Mouse (Mus musculus) forebrain, postnatal 0 days (tissue): Measurements from ENCODE around the gene Sprn. TPM values are rescaled to one million over a fixed set of nuclear protein-coding genes. Genes with fewer than 3 reads are reported as not detected.
"Not testable (repeated sequence)": the region's sequence is repeated elsewhere in the genome, so short reads cannot be mapped to it uniquely, and the experiment has no call there.

Experiments used
- ATAC-seq: fragments of 200-750 bp; cut with Nextera tagmentation; 2 replicates; pipeline ENCODE4 v1.8.0; 2017; ENCODE audit warnings: mild to moderate bottlenecking, moderate library complexity
- DNase-seq: peaks from one replicate; pipeline ENCODE4 v3.0.0-alpha.2; 2015
- H3K27ac ChIP-seq: fragments of 300-500 bp; sonication (generic); 2 replicates; pipeline ENCODE4 v1.5.1; 2014; ENCODE audit warnings: low read depth, mild to moderate bottlenecking, antibody characterized with exemption, low read length, moderate library complexity, mixed read lengths
- H3K27me3 ChIP-seq: fragments of 300-500 bp; sonication (generic); 2 replicates; pipeline ENCODE4 v1.6.1; 2014; ENCODE audit warnings: mild to moderate bottlenecking, low read length, mixed read lengths; ENCODE audit not compliant: insufficient read depth
- H3K36me3 ChIP-seq: fragments of 300-500 bp; sonication (generic); 2 replicates; pipeline ENCODE4 v1.6.1; 2014; ENCODE audit warnings: mild to moderate bottlenecking, moderate library complexity; ENCODE audit not compliant: insufficient read depth
- H3K4me1 ChIP-seq: fragments of 300-500 bp; sonication (generic); 2 replicates; pipeline ENCODE4 v1.6.1; 2014; ENCODE audit warnings: antibody characterized with exemption; ENCODE audit not compliant: insufficient read depth
- H3K4me2 ChIP-seq: fragments of 300-500 bp; sonication (generic); 2 replicates; pipeline ENCODE4 v1.6.1; 2014; ENCODE audit warnings: low read depth, mild to moderate bottlenecking, moderate library complexity
- H3K4me3 ChIP-seq: fragments of 300-500 bp; sonication (generic); 2 replicates; pipeline ENCODE4 v1.5.1; 2014; ENCODE audit warnings: low read depth, low read length, mixed read lengths
- H3K9ac ChIP-seq: fragments of 300-500 bp; sonication (generic); 2 replicates; pipeline ENCODE4 v1.6.1; 2014; ENCODE audit warnings: mild to moderate bottlenecking
- H3K9me3 ChIP-seq: fragments of 300-500 bp; sonication (generic); 2 replicates; pipeline ENCODE4 v1.6.1; 2016; ENCODE audit warnings: low read length
- CTCF ChIP-seq: sonication (generic); IDR thresholded peaks from 2 replicates; pipeline ENCODE4 v1.5.1; 2016; ENCODE audit warnings: antibody characterized with exemption, control low read depth, low read depth
- WGBS: fragments of 180-500 bp; shearing (Covaris S2); extraction: QIAGEN DNeasy Blood & Tissue Kit; methylation state at CpG from one replicate; pipeline ENCODE4 v1.1.7; 2014; 5-methylcytosine and 5-hydroxymethylcytosine counted together
- polyA plus RNA-seq: library from polyadenylated mRNA; unstranded; fragments of >200 nt; fragmentation: Nextera tagmentation; extraction: Ambion mirVana; gene quantifications from 2 replicates; pipeline ENCODE4 v1.2.1, GENCODE M21; 2015
- total RNA-seq: library from RNA; depleted of rRNA; stranded (reverse); fragments of >200 nt; gene quantifications from 2 replicates; pipeline ENCODE4 v1.2.3, GENCODE M21; 2014

Gene Sprn
- total and polyA plus RNA-seq, 2 experiments from 2014 or later = 43.5 to 74.4 TPM

- peak overlapping the region; percentile 54 for H3K4me3 ChIP-seq
- peak overlapping the region; percentile 83 for H3K27ac ChIP-seq
- ATAC-seq = peak; percentile 19
- H3K4me2 ChIP-seq = peak overlapping the region; percentile 73
- H3K4me1 ChIP-seq = peaks cover 13% of the 10 kb centered on the region
- H3K36me3 ChIP-seq = peaks cover 4% of the 10 kb centered on the region; the same call in 1 of the 2 replicates
- DNase-seq = no peak
- H3K9me3 ChIP-seq = no peaks in the 10 kb centered on the region
- H3K9ac ChIP-seq = peak overlapping the region; percentile 83
- TF ChIP-seq CTCF = no peak
- WGBS = 6% methylated on average over 28 of the region's 28 CpGs
- H3K27me3 ChIP-seq = no peaks in the 10 kb centered on the region
These were observed 1.3 kb downstream of the Sprn start for GRCm38 (mm10) chr7:140153383-140153782.

GRCm38 (mm10) chr7:140144550-140144949 lies 10.1 kb downstream of the Sprn start:
- no peak for TF ChIP-seq CTCF
- ATAC-seq (no peak), DNase-seq (no peak)
- no peak overlapping the region for H3K4me3 ChIP-seq
- H3K36me3 ChIP-seq = peaks cover 6% of the 10 kb centered on the region; the same call in 1 of the 2 replicates
- H3K4me2 ChIP-seq = no peak overlapping the region
- no peaks in the 10 kb centered on the region for H3K27me3 ChIP-seq
- no peak overlapping the region for H3K9ac ChIP-seq
- no peaks in the 10 kb centered on the region for H3K9me3 ChIP-seq
- H3K4me1 ChIP-seq = no peaks in the 10 kb centered on the region
- 87% methylated on average over 4 of the region's 4 CpGs for WGBS
- no peak overlapping the region for H3K27ac ChIP-seq

GRCm38 (mm10) chr7:140141350-140141749 lies 13.3 kb downstream of the Sprn start:
- H3K4me1 ChIP-seq = peaks cover 4% of the 10 kb centered on the region; the same call in 1 of the 2 replicates
- peak; percentile 67 for TF ChIP-seq CTCF
- H3K9me3 ChIP-seq = no peaks in the 10 kb centered on the region
- H3K27me3 ChIP-seq = no peaks in the 10 kb centered on the region
- H3K27ac ChIP-seq = no peak overlapping the region
- WGBS = 6% methylated on average over 14 of the region's 14 CpGs
- ATAC-seq = no peak
- no peaks in the 10 kb centered on the region for H3K36me3 ChIP-seq
- H3K4me2 ChIP-seq = no peak overlapping the region
- H3K4me3 ChIP-seq = no peak overlapping the region
- no peak overlapping the region for H3K9ac ChIP-seq
- DNase-seq = peak; percentile 50

- DNase-seq = no peak
- Histone ChIP-seq H3K4me2 (peak overlapping the region; percentile 79), H3K9ac (peak overlapping the region; percentile 81), H3K27ac (peak overlapping the region; percentile 89), H3K4me3 (peak overlapping the region; percentile 70), H3K27me3 (no peaks in the 10 kb centered on the region), H3K9me3 (no peaks in the 10 kb centered on the region), H3K4me1 (peaks cover 4% of the 10 kb centered on the region; the same call in 1 of the 2 replicates), H3K36me3 (no peaks in the 10 kb centered on the region)
- 3% methylated on average over 8 of the region's 8 CpGs for WGBS
- no peak for TF ChIP-seq CTCF
- ATAC-seq = no peak
These were observed 16.7 kb downstream of the Sprn start for GRCm38 (mm10) chr7:140138021-140138310.

GRCm38 (mm10) chr7:140137135-140138020 lies 17.3 kb downstream of the Sprn start, which contains the start of gene Mtg1:
TSS of gene Mtg1 (plus strand) at chr7:140137564.
- Histone ChIP-seq H3K9ac (peak within 1 kb of the TSS; percentile 81), H3K27me3 (no peaks in the 10 kb centered on the region), H3K9me3 (no peaks in the 10 kb centered on the region), H3K4me1 (peaks cover 4% of the 10 kb centered on the region; the same call in 1 of the 2 replicates), H3K4me2 (peak within 1 kb of the TSS; percentile 79), H3K27ac (peak within 1 kb of the TSS; percentile 89), H3K36me3 (no peaks in the 10 kb centered on the region), H3K4me3 (peak within 1 kb of the TSS; percentile 70)
- TF ChIP-seq CTCF = no peak
- peak; percentile 98 for DNase-seq
- 2% methylated on average over 39 of the region's 39 CpGs for WGBS
- peak; percentile 99 for ATAC-seq

GRCm38 (mm10) chr7:140135106-140135770 lies 19.4 kb downstream of the Sprn start:
- WGBS = 88% methylated on average over 5 of the region's 5 CpGs
- Histone ChIP-seq H3K9me3 (no peaks in the 10 kb centered on the region), H3K9ac (no peak overlapping the region), H3K4me2 (no peak overlapping the region), H3K4me3 (no peak overlapping the region), H3K36me3 (no peaks in the 10 kb centered on the region), H3K27me3 (no peaks in the 10 kb centered on the region), H3K4me1 (peaks cover 4% of the 10 kb centered on the region; the same call in 1 of the 2 replicates), H3K27ac (no peak overlapping the region)
- TF ChIP-seq CTCF = no peak
- ATAC-seq = no peak
- DNase-seq = no peak

GRCm38 (mm10) chr7:140134033-140134432 lies 20.6 kb downstream of the Sprn start:
- not testable (repeated sequence) for H3K4me1 ChIP-seq, H3K9me3 ChIP-seq, DNase-seq, H3K27me3 ChIP-seq, H3K9ac ChIP-seq, ATAC-seq, H3K27ac ChIP-seq, H3K36me3 ChIP-seq, H3K4me3 ChIP-seq, H3K4me2 ChIP-seq
- WGBS = 93% methylated on average over 5 of the region's 7 CpGs

- 91% methylated on average over 7 of the region's 7 CpGs for WGBS
- H3K9me3 ChIP-seq, H3K4me1 ChIP-seq, H3K4me2 ChIP-seq, H3K27ac ChIP-seq, H3K27me3 ChIP-seq, H3K9ac ChIP-seq, DNase-seq, H3K36me3 ChIP-seq, ATAC-seq, H3K4me3 ChIP-seq: not testable (repeated sequence)
These were observed 22.5 kb downstream of the Sprn start for GRCm38 (mm10) chr7:140132184-140132583.
